Mouse (Mus musculus) intestine, embryonic 14.5 days (tissue): ENCODE results near the gene Nup188. TPM values are rescaled to one million over a fixed set of nuclear protein-coding genes. Genes with fewer than 3 reads are reported as not detected.

Source experiments
- ATAC-seq: fragments of 200-750 bp; cut with Nextera tagmentation; replicated peaks from 2 replicates; pipeline ENCODE4 v1.8.0; 2017; ENCODE audit warnings: low read depth, moderate number of reproducible peaks, moderate TSS enrichment, moderate library complexity; ENCODE audit not compliant: low FRiP score, low TSS enrichment
- DNase-seq: peaks from one replicate; pipeline ENCODE4 v3.0.0-alpha.2; 2018; ENCODE audit warnings: low spot score
- H3K27ac ChIP-seq: fragments of 300-500 bp; sonication (generic); 2 replicates; pipeline ENCODE4 v1.5.1; 2014; ENCODE audit warnings: low read depth, mild to moderate bottlenecking, control low read depth
- H3K27me3 ChIP-seq: fragments of 300-500 bp; sonication (generic); replicated peaks from 2 replicates; pipeline ENCODE4 v1.6.1; 2014; ENCODE audit warnings: low read length, control low read depth; ENCODE audit not compliant: control insufficient read depth, insufficient read depth
- H3K36me3 ChIP-seq: fragments of 300-500 bp; sonication (generic); 2 replicates; pipeline ENCODE4 v1.6.1; 2014; ENCODE audit warnings: low read length, control low read depth; ENCODE audit not compliant: control insufficient read depth, insufficient read depth
- H3K4me1 ChIP-seq: fragments of 300-500 bp; sonication (generic); replicated peaks from 2 replicates; pipeline ENCODE4 v1.6.1; 2014; ENCODE audit warnings: low read length, control low read depth, mixed read lengths; ENCODE audit not compliant: control insufficient read depth, insufficient read depth
- H3K4me2 ChIP-seq: fragments of 300-500 bp; sonication (generic); 2 replicates; pipeline ENCODE4 v1.6.1; 2014; ENCODE audit warnings: low read length
- H3K4me3 ChIP-seq: fragments of 300-500 bp; sonication (generic); 2 replicates; pipeline ENCODE4 v1.5.1; 2014; ENCODE audit warnings: low read depth, low read length, control low read depth, mixed read lengths
- H3K9ac ChIP-seq: fragments of 300-500 bp; sonication (generic); 2 replicates; pipeline ENCODE4 v1.6.1; 2014; ENCODE audit warnings: mild to moderate bottlenecking, low read length
- H3K9me3 ChIP-seq: fragments of 300-500 bp; sonication (generic); 2 replicates; pipeline ENCODE4 v1.6.1; 2016; ENCODE audit warnings: low read length, control low read depth; ENCODE audit not compliant: control insufficient read depth
- WGBS: fragments of 180-500 bp; shearing (Covaris S2); extraction: QIAGEN DNeasy Blood & Tissue Kit; methylation state at CpG from one replicate; pipeline ENCODE4 v1.1.7; 2014; 5-methylcytosine and 5-hydroxymethylcytosine counted together
- microRNA-seq: library from miRNA; unstranded; fragments of <30 nt; microRNA quantifications from one replicate; pipeline ENCODE4, GENCODE M21; 2016
- polyA plus RNA-seq: library from polyadenylated mRNA; unstranded; fragments of >200 nt; fragmentation: Nextera tagmentation; extraction: Ambion mirVana; gene quantifications from 2 replicates; pipeline ENCODE4 v1.2.1, GENCODE M21; 2014

Nup188 gene
- polyA plus RNA-seq, 1 experiment from 2014 or later, result 45.2 TPM

DNA sequence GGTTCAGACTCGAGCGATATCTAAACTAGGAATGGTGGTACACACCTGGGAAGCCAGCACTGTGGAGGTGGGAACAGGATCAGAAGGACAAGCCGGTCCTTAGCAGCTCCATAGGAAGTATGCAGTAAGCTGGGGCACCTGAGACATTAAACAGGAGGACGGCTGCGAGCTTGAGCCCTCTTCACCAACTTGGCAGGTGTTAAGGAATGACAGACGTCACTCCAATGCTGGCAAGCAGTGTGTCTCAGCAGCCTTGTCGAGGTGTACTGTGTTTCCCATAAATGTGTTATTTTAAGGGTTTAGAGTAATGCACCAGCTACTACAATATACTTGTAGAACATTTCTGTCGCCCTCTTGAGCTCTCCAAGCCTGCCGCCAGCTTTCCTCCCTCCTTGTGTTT lies 100.7 kb downstream of the Nup188 start:
- Histone ChIP-seq H3K27me3 (no peaks in the 10 kb centered on the region), H3K27ac (no peak overlapping the region), H3K36me3 (peaks cover 16% of the 10 kb centered on the region), H3K9me3 (no peaks in the 10 kb centered on the region), H3K4me1 (peaks cover 3% of the 10 kb centered on the region; the same call in 1 of the 2 replicates), H3K9ac (no peak overlapping the region), H3K4me3 (no peak overlapping the region), H3K4me2 (no peak overlapping the region)
- 78% methylated on average over 9 of the region's 9 CpGs for WGBS
- DNase-seq (no peak), ATAC-seq (no peak)

DNA sequence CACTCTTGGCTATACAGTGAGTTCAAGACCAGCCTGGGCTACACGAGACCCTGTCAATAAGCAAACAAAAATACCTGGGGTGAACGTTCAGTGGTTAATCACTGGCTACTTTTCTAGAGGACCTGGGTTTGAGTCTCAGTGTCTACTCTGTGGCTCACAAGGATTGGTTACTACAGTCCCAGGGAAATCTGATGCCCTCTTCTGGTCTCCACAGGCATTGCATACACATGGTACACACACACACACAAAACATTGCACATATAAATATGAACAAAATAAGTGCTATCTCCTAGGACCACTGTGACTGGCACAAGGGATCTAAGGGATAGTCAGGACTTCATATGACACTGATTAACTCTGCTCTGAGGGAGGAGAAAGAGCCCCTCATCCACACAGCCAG lies 102.8 kb downstream of the Nup188 start:
- no peak for ATAC-seq
- 90% methylated on average over 2 of the region's 2 CpGs for WGBS

DNA sequence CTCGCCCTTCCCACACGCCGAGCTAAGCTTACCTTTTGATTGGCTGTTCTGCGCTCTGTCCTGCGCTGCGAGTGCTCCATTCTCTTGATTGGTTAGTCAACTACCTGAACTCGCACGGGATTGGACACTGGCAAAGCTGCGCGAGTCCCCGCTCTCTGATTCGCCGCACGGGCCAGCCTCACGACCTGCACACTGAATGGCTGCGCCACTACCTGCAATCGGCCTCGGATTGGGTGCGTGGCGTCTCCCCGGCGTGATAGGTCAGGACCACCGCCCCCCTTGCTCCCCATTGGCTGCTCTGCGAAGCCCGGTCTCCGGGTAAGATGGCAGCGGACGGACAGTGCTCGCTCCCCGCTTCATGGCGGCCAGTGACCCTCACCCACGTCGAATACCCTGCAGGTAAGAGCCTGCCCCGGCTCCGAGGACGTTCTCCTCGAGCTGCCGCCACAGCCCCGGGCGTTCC lies 105.9 kb downstream of the Nup188 start, which contains the start of gene Dolpp1:
Gene Dolpp1 (plus strand): TSS at position 141 of the 463 bp plus-strand sequence.
- Histone ChIP-seq H3K4me1 (peaks cover 10% of the 10 kb centered on the region), H3K9me3 (no peaks in the 10 kb centered on the region), H3K36me3 (peaks cover 21% of the 10 kb centered on the region), H3K27ac (peak within 1 kb of the TSS; percentile 84), H3K4me3 (peak within 1 kb of the TSS; percentile 92), H3K4me2 (peak within 1 kb of the TSS; percentile 66), H3K9ac (peak within 1 kb of the TSS; percentile 57), H3K27me3 (no peaks in the 10 kb centered on the region)
- DNase-seq, result peak; percentile 97
- peak; percentile 98 for ATAC-seq
- 1% methylated on average over 40 of the region's 40 CpGs for WGBS

More for the DNA sequence above, 102.8 kb downstream of the Nup188 start:
- Histone ChIP-seq H3K9me3 (no peaks in the 10 kb centered on the region), H3K36me3 (peaks cover 5% of the 10 kb centered on the region), H3K9ac (no peak overlapping the region), H3K4me2 (no peak overlapping the region), H3K27me3 (no peaks in the 10 kb centered on the region), H3K27ac (no peak overlapping the region), H3K4me3 (no peak overlapping the region), H3K4me1 (peaks cover 10% of the 10 kb centered on the region)
- no peak for DNase-seq

DNA sequence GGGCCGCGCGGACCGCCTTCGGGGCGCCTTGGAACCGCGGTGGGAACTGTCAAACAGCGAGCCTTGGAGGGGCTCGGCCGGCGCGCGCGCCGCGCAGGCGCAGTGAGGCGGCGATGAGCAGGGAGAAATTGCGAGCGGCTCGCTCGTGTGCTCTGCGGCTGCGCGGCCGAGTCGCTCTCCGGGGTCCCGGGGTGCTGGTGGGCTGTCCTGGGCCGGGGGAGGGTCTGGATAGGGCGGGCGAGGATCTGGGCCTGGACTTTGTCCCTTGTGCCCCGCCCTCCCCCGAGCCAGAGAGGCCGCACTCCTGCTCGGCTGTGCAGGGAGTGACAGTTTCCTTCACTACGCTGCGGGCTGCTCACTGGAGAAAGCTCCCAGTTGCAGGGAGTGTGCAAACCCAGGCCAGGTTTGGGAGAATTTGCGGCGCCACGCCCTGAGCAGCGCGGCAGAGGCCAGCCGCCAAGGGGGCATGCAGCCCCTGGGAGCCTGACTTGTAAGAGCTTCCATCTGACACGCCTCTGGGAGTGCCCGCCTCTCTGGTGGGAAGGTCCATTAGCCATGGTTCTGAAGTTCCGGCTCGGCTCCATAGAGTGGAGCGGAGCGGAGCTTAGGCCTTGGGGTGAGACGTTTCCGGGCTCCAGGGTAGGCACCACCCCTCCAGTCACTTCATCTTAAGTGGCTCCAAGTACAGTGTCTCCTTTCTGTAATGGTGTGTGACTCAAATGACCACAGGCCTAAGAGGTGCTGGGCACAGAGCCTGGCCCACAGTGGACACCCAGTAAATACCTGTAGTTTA lies 106.6 kb downstream of the Nup188 start:
- DNase-seq, result no peak
- WGBS, result under 1% methylated on average over 42 of the region's 54 CpGs
- peak overlapping the region; percentile 84 for H3K27ac ChIP-seq

DNA sequence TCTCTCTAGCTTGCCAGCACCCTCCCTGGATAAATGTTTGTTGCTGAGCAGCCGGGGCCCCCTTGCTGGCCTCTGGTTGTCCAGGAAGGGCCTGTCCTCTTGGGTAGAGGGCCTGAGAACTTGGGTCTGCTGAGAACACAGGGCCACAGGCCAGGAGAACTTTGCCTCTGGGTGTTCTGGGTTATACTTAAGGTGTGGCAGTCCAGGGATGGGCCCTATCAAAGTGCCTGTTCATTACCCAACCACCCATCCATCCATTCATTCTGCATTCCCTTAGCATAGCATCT lies 107.1 kb downstream of the Nup188 start:
- H3K4me3 ChIP-seq, result peak overlapping the region; percentile 92
- H3K36me3 ChIP-seq, result peaks cover 32% of the 10 kb centered on the region
- peak overlapping the region; percentile 66 for H3K4me2 ChIP-seq
- H3K27ac ChIP-seq, result peak overlapping the region; percentile 84
- peak overlapping the region; percentile 57 for H3K9ac ChIP-seq
- no peaks in the 10 kb centered on the region for H3K9me3 ChIP-seq
- peaks cover 10% of the 10 kb centered on the region for H3K4me1 ChIP-seq
- 40% methylated on average over 1 of the region's 1 CpGs for WGBS
- no peaks in the 10 kb centered on the region for H3K27me3 ChIP-seq
- DNase-seq (peak; percentile 54), ATAC-seq (no peak)

More for the DNA sequence above, 106.6 kb downstream of the Nup188 start:
- ATAC-seq, result peak; percentile 72
- Histone ChIP-seq H3K9me3 (no peaks in the 10 kb centered on the region), H3K27me3 (no peaks in the 10 kb centered on the region), H3K36me3 (peaks cover 27% of the 10 kb centered on the region), H3K4me3 (peak overlapping the region; percentile 92), H3K4me1 (peaks cover 10% of the 10 kb centered on the region), H3K4me2 (peak overlapping the region; percentile 66), H3K9ac (peak overlapping the region; percentile 57)

Small RNA genes lying within 50 kb of the gene (microRNA-seq; reads per million reads assigned to microRNA genes)
- not detected for gene Gm47292

Other genes starting within 250 kb of the Nup188 start
- gene Wdr34, start 237.5 kb upstream of the Nup188 start, polyA plus RNA-seq, result 28.7 and 30.3 TPM in 2 replicates
- gene Set, start 229.0 kb upstream of the Nup188 start, polyA plus RNA-seq, result 557 and 562 TPM in 2 replicates
- gene Pkn3, start 208.7 kb upstream of the Nup188 start, polyA plus RNA-seq, result 8.2 and 9.9 TPM in 2 replicates
- 60.2 and 60.3 TPM in 2 replicates for gene Zdhhc12, start 192.7 kb upstream of the Nup188 start, polyA plus RNA-seq
- 9.1 and 9.5 TPM in 2 replicates for gene Zer1, start 161.8 kb upstream of the Nup188 start, polyA plus RNA-seq
- gene Tbc1d13, start 152.7 kb upstream of the Nup188 start, polyA plus RNA-seq, result 8.9 and 10.5 TPM in 2 replicates
- 30.7 and 38.7 TPM in 2 replicates for gene Endog, start 114.9 kb upstream of the Nup188 start, polyA plus RNA-seq
- gene Spout1, start 107.9 kb upstream of the Nup188 start, polyA plus RNA-seq, result 71.1 and 74.1 TPM in 2 replicates
- gene Kyat1, start 80.5 kb upstream of the Nup188 start, polyA plus RNA-seq, result 13.0 and 15.6 TPM in 2 replicates
- gene Lrrc8a, start 48.7 kb upstream of the Nup188 start, polyA plus RNA-seq, result 43.3 and 43.7 TPM in 2 replicates
- 0.05 and 0.28 TPM in 2 replicates for gene Gm28035, start 45.8 kb upstream of the Nup188 start, polyA plus RNA-seq
- gene Phyhd1, start 20.2 kb upstream of the Nup188 start, polyA plus RNA-seq, result 13.3 and 14.1 TPM in 2 replicates
- not detected in 2 replicates for gene Gm28038, start 5.4 kb upstream of the Nup188 start, polyA plus RNA-seq
- 31.9 and 34.1 TPM in 2 replicates for gene Dolk, start 63 bp upstream of the Nup188 start, polyA plus RNA-seq
- gene Sh3glb2, start 72.9 kb downstream of the Nup188 start, polyA plus RNA-seq, result 60.9 and 65.9 TPM in 2 replicates
- gene Miga2, start 77.8 kb downstream of the Nup188 start, polyA plus RNA-seq, result 22.0 and 24.2 TPM in 2 replicates
- 40.0 and 41.7 TPM in 2 replicates for gene Dolpp1, start 105.9 kb downstream of the Nup188 start, polyA plus RNA-seq
- 22.6 and 25.3 TPM in 2 replicates for gene Crat, start 129.4 kb downstream of the Nup188 start, polyA plus RNA-seq
- gene Ptpa, start 129.6 kb downstream of the Nup188 start, polyA plus RNA-seq, result 76.6 and 78.2 TPM in 2 replicates
- 2.1 TPM in 2 replicates for gene Ier5l, start 187.8 kb downstream of the Nup188 start, polyA plus RNA-seq